Mouse (Mus musculus) midbrain, embryonic 11.5 days (tissue): ENCODE data around the gene Pik3c2g. TPM values are rescaled to one million over a fixed set of nuclear protein-coding genes. Genes with fewer than 3 reads are reported as not detected.
A peak's percentile ranks its signal among the peaks of the same experiment; 100 is the strongest.

Experiments
- ATAC-seq: fragments of 200-750 bp; cut with Nextera tagmentation; 2 replicates; pipeline ENCODE4 v1.8.0; 2017; ENCODE audit warnings: moderate TSS enrichment, moderate library complexity; ENCODE audit not compliant: low FRiP score
- DNase-seq: peaks from one replicate; pipeline ENCODE4 v3.0.0; 2015; ENCODE audit warnings: low spot score; ENCODE audit errors: missing footprints
- H3K27ac ChIP-seq: fragments of 300-500 bp; sonication (generic); 2 replicates; pipeline ENCODE4 v1.5.1; 2014; ENCODE audit warnings: low read depth, low read length
- H3K27me3 ChIP-seq: fragments of 300-500 bp; sonication (generic); 2 replicates; pipeline ENCODE4 v1.6.1; 2014; ENCODE audit warnings: mild to moderate bottlenecking, low read length, moderate library complexity, mixed read lengths; ENCODE audit not compliant: control insufficient read depth, insufficient read depth
- H3K36me3 ChIP-seq: fragments of 300-500 bp; sonication (generic); 2 replicates; pipeline ENCODE4 v1.6.1; 2014; ENCODE audit warnings: mild to moderate bottlenecking, low read length, moderate library complexity, mixed read lengths; ENCODE audit not compliant: control insufficient read depth, insufficient read depth
- H3K4me1 ChIP-seq: fragments of 300-500 bp; sonication (generic); 2 replicates; pipeline ENCODE4 v1.6.1; 2014; ENCODE audit warnings: low read length; ENCODE audit not compliant: control insufficient read depth, insufficient read depth
- H3K4me2 ChIP-seq: fragments of 300-500 bp; sonication (generic); 2 replicates; pipeline ENCODE4 v1.6.1; 2014; ENCODE audit warnings: mild to moderate bottlenecking, moderate library complexity
- H3K4me3 ChIP-seq: fragments of 300-500 bp; sonication (generic); 2 replicates; pipeline ENCODE4 v1.5.1; 2014; ENCODE audit warnings: low read depth, low read length
- H3K9ac ChIP-seq: fragments of 300-500 bp; sonication (generic); 2 replicates; pipeline ENCODE4 v1.6.1; 2014; ENCODE audit warnings: low read length
- H3K9me3 ChIP-seq: fragments of 300-500 bp; sonication (generic); 2 replicates; pipeline ENCODE4 v1.6.1; 2016; ENCODE audit warnings: low read length; ENCODE audit not compliant: control insufficient read depth
- WGBS: fragments of 180-500 bp; shearing (Covaris S2); extraction: QIAGEN DNeasy Blood & Tissue Kit; methylation state at CpG from one replicate; pipeline ENCODE4 v1.1.7; 2014; 5-methylcytosine and 5-hydroxymethylcytosine counted together
- polyA plus RNA-seq: library from polyadenylated mRNA; unstranded; fragments of >200 nt; fragmentation: Nextera tagmentation; extraction: Ambion mirVana; gene quantifications from 2 replicates; pipeline ENCODE4 v1.2.1, GENCODE M21; 2014

The Pik3c2g gene
- polyA plus RNA-seq, 1 experiment from 2014 or later, result not detected

DNA sequence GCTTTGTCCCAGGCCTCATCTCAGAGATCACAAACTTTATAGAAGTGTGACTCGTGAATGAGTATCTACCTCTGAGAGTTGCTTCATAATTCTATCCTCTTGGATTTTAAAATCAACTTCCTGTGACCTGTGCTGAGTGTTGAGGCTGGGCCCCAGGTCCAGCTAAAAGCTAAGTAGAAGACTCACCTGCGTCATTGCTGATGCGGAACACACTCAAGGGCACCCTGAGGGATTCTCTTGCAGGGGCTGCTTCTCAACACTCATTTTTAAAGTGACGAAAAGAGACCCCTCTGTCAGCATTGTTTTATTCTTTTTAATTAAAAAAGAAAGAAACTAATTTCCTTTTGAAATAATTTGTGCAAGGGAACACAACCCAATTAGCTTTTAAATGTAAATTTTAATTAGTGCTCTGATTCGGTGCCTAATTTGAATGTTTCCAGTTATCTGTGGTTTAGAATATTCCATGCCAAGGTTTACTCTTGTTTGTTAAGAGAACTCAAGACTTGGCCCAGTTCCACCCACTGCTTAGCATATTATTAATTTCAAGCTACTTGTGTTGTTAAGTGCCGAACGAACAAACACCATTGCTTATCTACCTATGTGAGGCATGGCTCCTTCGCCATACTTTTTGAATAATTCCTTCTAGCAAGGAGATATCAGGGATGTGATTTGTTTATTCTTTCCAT, 212.7 kb downstream of the Pik3c2g start:
- ATAC-seq (no peak), DNase-seq (peak; percentile 77)
- no peak overlapping the region for H3K4me3 ChIP-seq
- no peak overlapping the region for H3K4me2 ChIP-seq
- WGBS, result 90% methylated on average over 8 of the region's 8 CpGs
- no peaks in the 10 kb centered on the region for H3K27me3 ChIP-seq
- H3K27ac ChIP-seq, result no peak overlapping the region
- H3K9ac ChIP-seq, result no peak overlapping the region
- H3K4me1 ChIP-seq, result no peaks in the 10 kb centered on the region
- H3K9me3 ChIP-seq, result no peaks in the 10 kb centered on the region
- no peaks in the 10 kb centered on the region for H3K36me3 ChIP-seq

DNA sequence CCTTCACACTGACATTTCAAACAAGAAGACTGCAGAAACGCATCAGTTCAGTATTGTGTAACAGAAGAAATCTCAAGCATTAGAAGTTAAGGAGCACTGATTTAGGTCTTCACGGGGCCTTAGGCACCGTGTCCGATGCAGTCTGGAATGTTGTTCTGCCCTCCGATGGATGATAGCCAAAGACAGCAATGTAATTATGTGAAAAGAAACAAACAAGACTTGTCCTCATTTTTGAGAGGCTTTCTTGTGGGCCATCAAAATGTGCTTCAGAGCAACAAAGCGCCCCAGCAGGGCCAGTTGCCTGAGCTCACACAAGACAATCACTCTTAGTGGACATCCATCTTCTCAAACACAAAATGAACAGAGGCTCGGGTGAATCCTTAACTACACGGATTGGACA, 234.9 kb downstream of the Pik3c2g start:
- Histone ChIP-seq H3K27me3 (no peaks in the 10 kb centered on the region), H3K4me3 (no peak overlapping the region), H3K27ac (no peak overlapping the region), H3K9me3 (no peaks in the 10 kb centered on the region), H3K36me3 (no peaks in the 10 kb centered on the region), H3K9ac (no peak overlapping the region), H3K4me1 (no peaks in the 10 kb centered on the region), H3K4me2 (no peak overlapping the region)
- ATAC-seq (no peak), DNase-seq (peak; percentile 28)
- 89% methylated on average over 8 of the region's 8 CpGs for WGBS

DNA sequence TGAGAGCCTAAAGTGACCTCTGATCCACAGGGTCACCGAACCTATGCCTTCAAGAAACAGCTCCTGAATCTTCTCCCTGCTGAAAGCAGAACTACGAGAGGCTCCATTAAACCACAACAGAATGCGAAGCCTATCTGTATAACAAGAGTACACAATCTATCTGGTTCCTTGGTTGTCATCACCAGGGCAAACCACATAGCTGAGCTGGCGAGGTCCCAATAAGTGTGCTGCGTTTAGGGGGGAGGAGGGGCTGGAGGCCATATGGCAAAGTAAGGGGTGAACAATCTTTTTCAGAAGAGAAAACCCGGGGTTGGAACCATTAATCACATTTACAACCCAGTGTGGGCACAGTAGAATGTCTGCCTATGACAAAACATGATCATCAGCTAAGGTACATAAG, 251.2 kb downstream of the Pik3c2g start:
- WGBS, result 88% methylated on average over 6 of the region's 6 CpGs
- H3K27me3 ChIP-seq, result no peaks in the 10 kb centered on the region
- peak; percentile 27; the same call in 1 of the 2 replicates for ATAC-seq
- H3K36me3 ChIP-seq, result no peaks in the 10 kb centered on the region
- H3K4me1 ChIP-seq, result no peaks in the 10 kb centered on the region
- H3K4me2 ChIP-seq, result no peak overlapping the region
- DNase-seq, result peak; percentile 57
- no peak overlapping the region for H3K27ac ChIP-seq
- H3K9me3 ChIP-seq, result no peaks in the 10 kb centered on the region
- no peak overlapping the region for H3K9ac ChIP-seq
- H3K4me3 ChIP-seq, result no peak overlapping the region

DNA sequence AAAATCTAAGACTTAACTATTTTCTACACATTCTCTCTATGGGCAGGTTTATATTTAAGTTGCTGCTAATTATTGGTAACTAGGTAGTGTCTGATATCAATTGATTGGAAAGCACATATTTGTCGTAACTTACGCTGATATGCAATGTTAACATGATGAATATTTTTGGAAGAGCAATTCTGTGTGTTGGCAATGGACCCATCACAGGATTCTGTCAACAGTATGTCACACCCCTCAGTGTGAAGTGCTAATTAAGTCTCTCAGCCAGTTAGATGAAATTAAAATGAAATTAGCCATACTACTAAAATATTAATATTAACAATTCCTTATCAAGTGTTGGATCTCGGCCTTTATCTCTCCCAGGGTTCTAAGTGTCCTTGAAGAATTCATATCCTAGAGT, 251.7 kb downstream of the Pik3c2g start:
- Histone ChIP-seq H3K27me3 (no peaks in the 10 kb centered on the region), H3K4me3 (no peak overlapping the region), H3K9ac (no peak overlapping the region), H3K36me3 (no peaks in the 10 kb centered on the region), H3K27ac (no peak overlapping the region), H3K4me1 (no peaks in the 10 kb centered on the region), H3K4me2 (no peak overlapping the region), H3K9me3 (no peaks in the 10 kb centered on the region)
- ATAC-seq, result no peak
- no peak for DNase-seq
- 90% methylated on average over 3 of the region's 3 CpGs for WGBS

DNA sequence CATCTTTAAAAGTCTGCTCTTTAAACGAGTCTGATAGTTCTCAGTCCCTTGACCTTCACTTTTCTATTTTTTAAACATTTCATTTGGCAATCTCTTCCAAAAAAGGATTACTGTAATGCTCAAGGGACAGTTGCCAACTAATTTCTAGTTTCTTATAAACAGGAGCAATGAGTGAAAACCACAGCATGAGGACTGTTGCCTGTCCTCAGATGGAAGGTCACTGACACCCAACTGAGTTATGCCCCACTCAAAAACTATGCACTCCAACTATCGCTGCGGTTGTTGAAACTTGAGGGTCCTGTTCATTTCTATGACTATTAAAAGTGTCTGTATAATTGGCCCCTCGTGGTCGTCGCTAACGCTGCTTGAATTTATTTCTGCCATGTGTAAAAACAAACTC, 252.9 kb downstream of the Pik3c2g start:
- Histone ChIP-seq H3K9ac (no peak overlapping the region), H3K36me3 (no peaks in the 10 kb centered on the region), H3K4me2 (no peak overlapping the region), H3K27ac (no peak overlapping the region), H3K4me1 (no peaks in the 10 kb centered on the region), H3K27me3 (no peaks in the 10 kb centered on the region), H3K4me3 (no peak overlapping the region), H3K9me3 (no peaks in the 10 kb centered on the region)
- ATAC-seq (no peak), DNase-seq (no peak)
- 77% methylated on average over 7 of the region's 7 CpGs for WGBS

DNA sequence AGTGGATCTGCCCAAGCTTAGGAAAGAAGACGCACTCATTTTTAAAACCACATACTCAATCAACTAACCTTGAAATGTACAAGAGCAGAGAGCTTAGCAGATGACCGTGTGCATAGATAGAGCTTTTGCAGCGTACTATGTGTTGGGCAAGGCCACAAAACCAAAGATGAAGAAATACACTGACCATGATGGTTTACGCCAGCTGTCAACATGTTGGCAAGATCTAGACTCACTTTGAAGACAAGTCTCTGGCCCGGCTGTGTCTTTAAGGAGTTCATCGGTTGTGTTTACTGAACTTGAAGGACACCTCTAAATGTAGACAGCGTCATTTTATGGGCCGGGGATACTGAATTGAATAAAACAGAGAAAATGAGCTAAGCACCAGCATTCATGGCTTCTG, 254.3 kb downstream of the Pik3c2g start:
- H3K27me3 ChIP-seq, result no peaks in the 10 kb centered on the region
- ATAC-seq (no peak), DNase-seq (no peak)
- no peaks in the 10 kb centered on the region for H3K4me1 ChIP-seq
- no peak overlapping the region for H3K4me2 ChIP-seq
- H3K36me3 ChIP-seq, result no peaks in the 10 kb centered on the region
- WGBS, result 92% methylated on average over 8 of the region's 8 CpGs
- H3K9ac ChIP-seq, result no peak overlapping the region
- H3K9me3 ChIP-seq, result no peaks in the 10 kb centered on the region
- no peak overlapping the region for H3K4me3 ChIP-seq
- no peak overlapping the region for H3K27ac ChIP-seq

DNA sequence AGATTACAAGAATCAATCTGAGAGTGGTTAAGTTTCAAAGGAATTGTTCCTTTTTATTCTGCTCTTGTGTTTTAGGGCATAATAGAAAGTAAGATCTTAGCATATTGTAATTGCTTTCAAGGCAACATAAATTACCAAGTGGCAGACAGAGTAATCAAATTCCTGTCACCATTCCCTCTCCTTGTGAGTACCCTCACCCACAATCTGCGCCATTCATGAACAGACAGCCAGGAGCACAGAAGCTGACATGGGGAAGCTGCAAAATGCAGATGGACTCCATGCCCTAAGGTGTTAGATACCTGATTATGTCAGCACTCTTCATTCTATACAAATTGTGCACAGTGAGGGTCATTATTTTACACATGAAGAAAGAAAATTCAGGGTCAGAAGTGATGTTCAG, 255.6 kb downstream of the Pik3c2g start:
- no peaks in the 10 kb centered on the region for H3K27me3 ChIP-seq
- no peak overlapping the region for H3K4me2 ChIP-seq
- no peak for DNase-seq
- H3K4me1 ChIP-seq, result no peaks in the 10 kb centered on the region
- H3K27ac ChIP-seq, result no peak overlapping the region
- no peaks in the 10 kb centered on the region for H3K36me3 ChIP-seq
- H3K4me3 ChIP-seq, result no peak overlapping the region
- H3K9ac ChIP-seq, result no peak overlapping the region
- ATAC-seq, result no peak
- WGBS, result 94% methylated on average over 1 of the region's 1 CpGs
- no peaks in the 10 kb centered on the region for H3K9me3 ChIP-seq

DNA sequence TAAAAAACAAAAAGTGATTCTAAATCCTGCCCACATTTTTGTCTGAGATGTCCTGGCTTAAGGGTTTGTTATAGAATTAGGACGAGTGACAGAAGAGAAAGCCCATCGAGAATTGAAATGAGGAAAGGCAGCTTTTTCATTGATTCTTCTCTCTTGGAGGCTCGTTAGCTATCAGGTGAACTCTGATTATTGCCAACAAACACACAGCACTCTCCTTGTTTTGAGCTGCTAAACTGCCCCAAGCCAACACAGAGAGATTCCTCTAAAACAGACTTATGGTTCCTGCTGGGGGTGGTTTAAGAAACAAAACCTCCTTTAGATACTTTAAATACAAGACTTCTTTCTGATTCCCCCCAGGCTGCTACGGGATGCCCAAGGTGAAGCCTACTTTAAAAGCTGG, 256.5 kb downstream of the Pik3c2g start:
- no peak for ATAC-seq
- WGBS, result 80% methylated on average over 4 of the region's 4 CpGs
- H3K27me3 ChIP-seq, result no peaks in the 10 kb centered on the region
- peak; percentile 53 for DNase-seq
- no peak overlapping the region for H3K4me3 ChIP-seq
- H3K36me3 ChIP-seq, result no peaks in the 10 kb centered on the region
- H3K4me2 ChIP-seq, result no peak overlapping the region
- no peaks in the 10 kb centered on the region for H3K4me1 ChIP-seq
- no peak overlapping the region for H3K27ac ChIP-seq
- H3K9me3 ChIP-seq, result no peaks in the 10 kb centered on the region
- H3K9ac ChIP-seq, result no peak overlapping the region

DNA sequence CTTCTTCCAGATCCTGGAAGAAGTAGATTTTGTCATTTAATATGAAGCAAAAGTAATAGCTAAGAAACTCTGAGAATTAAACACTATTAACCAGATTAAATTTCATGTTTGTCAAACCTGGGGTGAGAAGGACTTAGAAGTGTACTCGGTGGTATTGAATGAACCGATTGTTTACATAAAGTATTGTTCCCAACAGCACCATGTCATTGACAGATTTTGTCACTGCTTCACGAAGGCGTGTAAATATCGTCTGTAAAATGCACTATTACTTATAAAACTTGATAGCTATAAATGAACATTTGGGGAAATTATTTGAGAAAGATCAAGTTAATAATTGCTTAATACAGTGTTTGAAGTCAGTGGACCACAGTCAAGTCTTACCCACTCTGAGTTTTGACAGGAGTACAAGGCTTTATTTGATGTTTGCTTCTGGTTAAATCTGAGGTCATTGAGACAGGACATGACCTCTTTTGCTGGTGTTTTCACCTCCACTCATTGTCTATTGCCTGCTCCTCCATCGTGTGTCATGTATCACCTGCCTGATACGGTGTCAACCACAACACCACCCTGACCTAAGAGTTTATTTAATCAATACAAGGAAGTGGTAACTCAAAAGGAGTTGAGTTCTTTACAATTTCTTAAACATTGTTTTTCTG, 260.0 kb downstream of the Pik3c2g start:
- H3K9me3 ChIP-seq, result no peaks in the 10 kb centered on the region
- H3K27ac ChIP-seq, result no peak overlapping the region
- no peaks in the 10 kb centered on the region for H3K4me1 ChIP-seq
- H3K4me2 ChIP-seq, result no peak overlapping the region
- H3K36me3 ChIP-seq, result no peaks in the 10 kb centered on the region
- 84% methylated on average over 7 of the region's 7 CpGs for WGBS
- H3K9ac ChIP-seq, result no peak overlapping the region
- no peaks in the 10 kb centered on the region for H3K27me3 ChIP-seq
- H3K4me3 ChIP-seq, result no peak overlapping the region
- DNase-seq (peak; percentile 62), ATAC-seq (no peak)
